Mouse (Mus musculus) G1E-ER4 (cell line): ENCODE measurements around the gene Vnn1. TPM values are rescaled to one million over a fixed set of nuclear protein-coding genes. Genes with fewer than 3 reads are reported as not detected.

Experiments used
- GATA1 ChIP-seq: IDR thresholded peaks from one replicate; pipeline ENCODE4 v1.8.0; 2012; ENCODE audit warnings: low read length, inconsistent platforms
- polyA plus RNA-seq: library from polyadenylated mRNA; stranded (reverse); fragments of >175 nt; gene quantifications from 2 replicates; pipeline ENCODE4 v1.2.3, GENCODE M21; 2012

The Vnn1 gene
- polyA plus RNA-seq = not detected in 2 replicates

DNA sequence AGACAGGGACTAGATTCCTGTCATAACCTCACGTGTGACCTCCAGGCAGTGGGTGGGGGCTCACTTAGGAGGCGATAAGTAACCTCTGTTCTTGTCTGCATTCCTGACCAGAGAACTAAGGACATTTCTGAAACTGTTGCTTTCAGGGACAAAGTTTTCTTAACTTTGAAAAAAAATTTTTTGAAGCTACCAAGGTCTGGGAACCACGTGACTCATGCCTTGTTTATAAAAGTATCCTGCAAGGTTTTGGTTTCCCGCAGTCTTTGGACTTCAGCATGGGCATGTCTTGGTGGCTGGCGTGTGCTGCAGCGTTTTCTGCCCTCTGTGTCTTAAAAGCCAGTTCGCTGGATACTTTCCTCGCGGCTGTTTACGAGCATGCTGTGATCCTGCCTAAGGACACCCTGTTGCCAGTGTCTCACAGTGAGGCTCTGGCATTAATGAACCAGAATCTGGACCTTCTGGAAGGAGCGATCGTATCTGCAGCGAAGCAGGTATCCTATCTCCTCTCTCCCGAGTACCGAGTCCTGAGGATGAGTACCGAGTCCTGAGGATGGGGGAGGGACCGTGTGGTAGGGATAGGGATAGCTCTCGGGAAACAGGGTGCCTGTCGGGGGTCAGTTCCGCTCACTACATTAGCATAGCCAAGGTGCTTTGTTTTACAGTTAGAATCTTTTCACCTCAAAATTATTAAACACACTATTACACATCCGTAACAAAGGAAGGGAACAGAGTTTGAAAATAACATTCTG, at the start of gene Vnn1:
TSS of gene Vnn1 (plus strand) at position 88 of the 749 bp plus-strand sequence.
- TF ChIP-seq GATA1 = no peak

DNA sequence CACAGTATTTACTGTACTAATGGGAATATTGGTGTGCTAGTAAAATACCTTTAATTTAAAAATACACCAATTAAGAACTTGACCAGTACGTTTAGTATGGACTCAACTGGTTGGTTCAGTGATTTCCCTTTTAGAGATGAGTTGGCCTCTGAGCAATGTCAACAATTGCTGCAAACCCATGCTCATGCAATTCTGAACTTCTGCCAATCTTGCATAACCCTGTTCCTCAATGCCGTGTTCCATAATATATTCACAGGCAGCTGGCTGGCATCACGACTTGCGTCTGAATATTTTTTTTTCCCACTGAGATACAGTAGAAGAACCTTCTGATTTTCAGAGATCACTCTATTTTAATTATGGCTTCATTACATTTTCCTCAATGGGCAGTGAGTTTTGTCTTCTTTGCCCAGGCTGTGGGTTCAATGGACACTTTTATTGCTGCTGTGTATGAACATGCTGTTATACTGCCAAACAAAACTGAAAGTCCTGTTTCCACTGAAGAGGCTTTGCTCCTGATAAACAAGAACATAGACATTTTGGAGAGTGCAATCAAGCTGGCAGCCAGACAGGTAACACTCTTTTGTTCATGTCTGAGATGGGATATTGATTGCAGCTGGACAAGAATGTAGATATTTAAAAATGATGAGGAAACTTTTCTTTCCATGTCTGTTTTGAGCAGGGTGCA, 43.1 kb upstream of the Vnn1 start, which contains the start of gene Vnn3:
TSS of gene Vnn3 (plus strand) at position 235 of the 685 bp plus-strand sequence.
- TF ChIP-seq GATA1 = no peak

DNA sequence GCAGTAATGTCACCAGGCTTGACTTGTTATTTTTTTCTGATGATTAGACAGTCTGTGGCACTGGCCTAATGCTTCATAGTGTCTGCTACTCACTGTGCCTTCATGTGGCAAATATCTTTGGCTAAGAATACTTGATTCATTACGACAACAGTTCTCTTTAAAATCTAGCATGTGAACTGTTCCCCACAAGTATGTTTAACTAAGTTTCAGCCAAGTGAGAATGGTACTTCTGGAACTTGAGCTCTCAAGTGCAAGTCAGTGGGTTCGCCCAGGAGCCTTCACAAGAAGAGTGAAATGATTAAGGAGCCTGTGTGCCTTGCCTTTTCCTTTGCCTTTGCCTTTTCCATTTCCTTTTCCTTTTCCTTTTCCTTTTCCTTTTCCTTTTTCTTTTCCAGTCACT, 42.4 kb upstream of the Vnn1 start:
- no peak for TF ChIP-seq GATA1

DNA sequence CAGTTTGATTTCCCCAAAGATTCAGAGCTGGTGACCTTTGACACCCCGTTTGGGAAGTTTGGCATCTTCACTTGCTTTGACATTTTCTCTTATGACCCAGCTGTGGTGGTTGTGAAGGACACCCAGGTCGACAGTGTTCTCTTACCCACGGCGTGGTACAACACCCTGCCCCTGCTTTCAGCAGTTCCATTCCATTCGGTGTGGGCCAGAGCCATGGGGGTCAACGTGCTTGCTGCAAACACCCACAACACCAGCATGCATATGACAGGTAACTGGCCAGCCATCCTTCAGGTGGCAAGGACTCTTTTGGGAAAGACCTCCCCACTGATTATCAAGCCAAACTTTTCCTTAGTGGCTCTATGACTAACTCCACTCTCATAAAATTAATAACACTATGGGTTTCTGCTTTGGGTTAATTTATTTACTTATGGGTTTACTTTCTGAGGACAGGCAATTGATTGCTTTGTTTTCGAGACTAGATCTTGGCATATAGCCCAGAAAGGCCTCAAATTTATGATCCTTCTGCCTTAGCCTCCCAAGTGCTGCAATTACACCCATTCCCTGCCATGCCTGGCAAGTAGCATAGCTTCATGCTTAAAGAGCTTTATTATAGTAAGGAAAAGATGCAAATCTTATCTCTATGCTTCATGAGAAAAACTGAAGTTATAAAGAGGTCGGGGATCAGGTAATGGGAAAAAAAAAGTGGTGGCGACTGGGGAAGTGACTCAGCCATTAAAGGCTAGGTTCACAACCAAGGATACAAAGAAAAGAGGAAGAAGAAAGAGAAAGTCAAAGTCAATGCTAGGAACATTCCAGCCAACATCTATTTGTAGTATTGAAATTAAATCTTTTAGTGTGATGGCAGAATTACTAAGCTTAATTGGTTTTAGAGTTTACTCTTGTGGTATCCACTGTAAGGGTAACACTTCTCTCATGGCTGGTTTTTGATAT, 29.9 kb upstream of the Vnn1 start:
- TF ChIP-seq GATA1 = no peak

DNA sequence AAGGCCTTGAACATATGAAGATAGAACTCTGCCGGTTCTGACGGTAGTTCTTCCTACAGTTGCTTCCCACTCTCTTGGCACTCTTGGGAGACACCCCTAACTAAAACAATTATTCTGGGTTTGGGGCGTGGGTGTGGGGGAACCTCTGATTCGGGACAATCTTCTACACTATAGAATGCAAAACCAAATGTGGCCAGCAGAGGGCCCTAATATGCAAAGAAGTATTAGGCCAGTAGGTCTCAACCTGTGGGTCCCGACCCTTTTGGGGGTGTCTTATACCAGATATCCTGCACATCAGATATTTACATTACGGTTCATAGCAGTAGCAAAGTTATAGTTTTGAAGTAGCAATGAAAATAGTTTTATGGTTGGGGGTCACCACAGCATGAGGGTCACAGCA, 13.8 kb upstream of the Vnn1 start:
- no peak for TF ChIP-seq GATA1

DNA sequence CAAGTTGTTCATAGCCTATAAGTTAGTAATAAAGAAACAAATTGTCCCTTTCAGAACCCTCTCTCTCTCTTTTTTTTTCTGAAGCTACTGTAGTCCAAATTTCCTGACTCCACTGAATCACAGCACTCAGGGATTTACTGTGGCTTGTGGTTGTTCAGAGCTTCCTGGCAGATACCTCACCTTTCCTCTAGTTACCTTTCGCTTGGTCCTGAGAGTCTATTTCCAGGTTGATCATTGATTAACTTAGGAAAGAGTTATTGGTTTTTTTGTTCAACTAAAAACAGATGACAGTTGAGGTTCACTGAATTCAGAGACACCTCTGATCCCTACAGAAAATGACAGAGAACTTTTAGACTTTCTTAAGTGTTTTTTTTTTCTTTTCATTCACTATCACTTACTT, 9.6 kb upstream of the Vnn1 start:
- no peak for TF ChIP-seq GATA1

- no peak for TF ChIP-seq GATA1
These were observed 8.4 kb upstream of the Vnn1 start for GRCm38 (mm10) chr10:23886060-23886459.

DNA sequence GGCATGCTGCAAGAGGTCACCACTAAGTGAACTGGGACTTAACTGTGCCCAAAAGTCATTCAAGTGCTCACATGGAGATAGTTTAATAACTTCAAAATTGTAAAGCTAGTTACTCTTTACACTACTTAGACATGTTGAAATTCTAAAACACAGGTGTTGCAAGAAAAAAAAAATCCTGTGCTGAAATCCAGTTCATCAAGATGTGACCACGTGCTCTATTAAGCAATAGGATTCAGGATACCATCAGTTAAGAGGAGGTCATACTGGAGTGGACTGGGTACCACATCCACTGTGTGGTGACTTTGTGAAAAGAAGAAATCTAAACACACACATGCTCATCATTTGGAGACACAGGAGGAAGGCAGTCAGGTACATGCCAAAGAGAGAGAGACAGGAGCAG, 1.5 kb upstream of the Vnn1 start:
- TF ChIP-seq GATA1 = no peak

DNA sequence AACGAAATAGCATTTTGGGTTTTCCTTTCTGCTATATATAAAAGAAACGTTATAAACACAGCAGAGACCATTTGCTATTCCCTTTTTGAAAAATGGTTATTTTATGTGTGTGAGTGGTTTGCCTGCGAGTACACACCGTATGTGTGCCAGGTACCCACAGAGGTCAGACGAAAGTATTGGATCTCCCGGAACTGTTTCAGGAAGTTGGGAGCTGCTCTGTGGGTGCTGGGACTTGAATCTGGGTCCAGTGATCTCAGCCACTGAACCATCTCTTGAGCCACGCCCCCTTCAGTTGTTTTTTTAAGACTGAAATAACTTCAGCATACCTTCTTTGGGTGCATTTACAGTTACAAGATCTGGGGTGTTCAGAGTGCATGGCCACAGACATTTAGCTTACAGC, 888 bp downstream of the Vnn1 start:
- TF ChIP-seq GATA1 = no peak

DNA sequence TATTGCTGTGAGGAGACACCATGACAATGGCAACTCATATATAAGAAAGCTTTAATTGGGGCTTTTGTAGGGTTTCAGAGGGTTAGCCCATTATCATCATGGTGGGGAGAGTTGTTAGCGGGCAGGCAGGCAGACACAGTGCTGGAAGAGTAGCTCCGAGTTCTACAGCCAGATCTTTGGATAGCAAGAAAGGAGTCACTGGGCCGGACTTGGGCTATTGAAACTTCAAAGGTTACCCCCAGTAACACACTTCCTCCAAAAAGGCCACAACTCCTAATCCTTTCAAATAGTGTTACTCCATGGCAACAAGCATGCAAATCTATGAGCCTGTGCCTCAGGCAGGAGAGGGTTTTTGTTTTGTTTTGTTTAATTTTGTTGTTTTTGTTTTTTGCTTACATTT, 6.6 kb downstream of the Vnn1 start:
- TF ChIP-seq GATA1 = no peak

DNA sequence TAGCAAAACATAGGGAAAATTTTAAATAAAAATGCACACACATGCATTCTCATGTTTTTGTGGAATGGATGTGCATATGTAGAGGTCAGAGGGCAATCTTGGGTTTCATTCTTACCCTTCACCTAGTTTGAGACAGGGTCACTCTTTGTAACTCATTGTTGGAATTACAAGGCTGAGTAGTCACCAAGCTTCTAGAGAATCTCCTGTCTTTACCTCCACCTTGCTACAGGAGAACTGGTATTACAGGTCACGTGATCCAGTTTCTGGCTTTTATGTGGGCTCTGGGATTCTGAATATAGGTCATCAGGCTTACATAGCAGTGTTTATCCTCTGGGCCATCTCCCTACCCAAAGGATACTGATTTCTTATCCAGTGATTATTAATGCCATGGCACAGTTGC, 11.2 kb downstream of the Vnn1 start:
- TF ChIP-seq GATA1 = no peak

GRCm38 (mm10) chr10:23920056-23920455, 25.6 kb downstream of the Vnn1 start, which contains the start of gene Taar1:
TSS of gene Taar1 (plus strand) at chr10:23920356.
- no peak for TF ChIP-seq GATA1

DNA sequence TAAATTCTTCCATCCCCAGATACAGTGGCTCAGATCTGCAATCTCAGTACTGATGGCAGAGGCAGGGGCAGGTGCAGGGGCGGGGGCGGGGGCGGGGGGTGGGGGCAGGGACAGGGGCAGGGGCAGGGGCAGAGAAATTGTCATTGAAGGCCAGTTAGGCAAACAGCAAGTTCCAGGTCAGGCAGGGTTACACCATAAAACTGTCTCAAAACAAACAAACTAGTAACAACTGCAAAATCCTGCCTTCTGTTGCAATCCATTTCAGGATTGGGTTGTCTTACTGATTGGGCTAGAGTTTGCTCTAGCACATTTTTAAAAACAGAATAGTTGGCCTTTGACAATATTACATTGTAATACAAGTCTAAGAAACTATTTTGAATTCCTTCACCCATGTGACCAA, 28.0 kb downstream of the Vnn1 start:
- TF ChIP-seq GATA1 = no peak

GRCm38 (mm10) chr10:23923941-23924340, 29.5 kb downstream of the Vnn1 start:
- TF ChIP-seq GATA1 = no peak

DNA sequence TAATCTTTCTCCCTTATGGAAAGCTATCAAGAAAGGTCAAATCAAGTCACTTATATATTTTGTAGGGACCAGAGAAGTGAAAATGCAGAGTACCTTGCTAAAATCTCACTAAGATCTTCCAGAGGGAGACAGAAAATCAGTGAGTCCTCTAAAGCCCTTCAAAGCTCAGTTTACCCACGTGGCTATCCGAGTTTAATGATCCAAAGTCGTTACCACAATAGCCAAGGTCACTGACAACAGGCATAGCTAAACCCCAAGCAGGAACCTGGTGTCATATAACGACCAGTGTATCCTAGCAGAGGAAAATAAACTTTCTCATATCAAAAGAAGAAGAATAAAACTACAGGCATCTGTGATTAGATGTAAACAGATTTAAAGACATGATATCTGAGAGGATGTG, 43.1 kb downstream of the Vnn1 start:
- TF ChIP-seq GATA1 = no peak

DNA sequence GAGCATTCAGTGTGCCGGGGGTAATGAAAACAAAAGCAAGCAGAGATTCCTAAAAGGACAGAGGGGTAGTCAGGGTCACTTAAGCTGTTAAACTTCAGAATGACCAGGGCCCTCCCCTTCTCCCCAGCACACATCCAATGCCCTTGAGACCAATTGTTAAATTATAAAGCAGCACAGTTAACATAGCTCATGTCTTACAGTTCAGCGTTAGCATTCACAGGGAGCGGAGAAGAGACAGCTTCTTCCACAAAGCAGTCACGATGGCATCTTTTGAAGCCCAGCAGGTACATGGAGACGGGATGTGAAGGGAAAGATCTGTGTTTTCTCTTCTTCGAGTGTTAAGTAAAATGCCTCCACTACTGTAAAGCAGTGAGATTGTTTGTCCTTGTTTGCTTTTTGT, 43.8 kb downstream of the Vnn1 start, which contains the start of gene Taar2:
TSS of gene Taar2 (plus strand) at position 261 of the 400 bp plus-strand sequence.
- TF ChIP-seq GATA1 = no peak

- no peak for TF ChIP-seq GATA1
These were observed 48.0 kb downstream of the Vnn1 start for GRCm38 (mm10) chr10:23942465-23942864.
